Mouse (Mus musculus) bone marrow, adult 2 months (tissue): ENCODE measurements around the gene Plcb1. TPM values are rescaled to one million over a fixed set of nuclear protein-coding genes. Genes with fewer than 3 reads are reported as not detected.
"Not testable (repeated sequence)": the region's sequence is repeated elsewhere in the genome, so short reads cannot be mapped to it uniquely, and the experiment has no call there.

Experiments used
- H3K27ac ChIP-seq: fragments of 200-500 bp; 2 replicates; pipeline ENCODE4 v1.5.1; 2012; ENCODE audit warnings: low read depth, mild to moderate bottlenecking, control low read depth, inconsistent platforms, low read length; ENCODE audit not compliant: control insufficient read depth, poor library complexity, insufficient read depth
- H3K4me1 ChIP-seq: fragments of 200-500 bp; 2 replicates; pipeline ENCODE4 v1.6.1; 2011; ENCODE audit warnings: low read length; ENCODE audit not compliant: control insufficient read depth, insufficient read depth
- H3K4me3 ChIP-seq: fragments of 200-500 bp; replicated peaks from 2 replicates; pipeline ENCODE3; 2011; ENCODE audit warnings: mild to moderate bottlenecking, low read depth, low read length, control low read depth; ENCODE audit not compliant: control insufficient read depth
- CTCF ChIP-seq: fragments of 200-500 bp; IDR thresholded peaks from 2 replicates; pipeline ENCODE4 v1.5.1; 2011; ENCODE audit warnings: low read length, control low read depth; ENCODE audit not compliant: control insufficient read depth, insufficient read depth
- POLR2A ChIP-seq: fragments of 200-500 bp; IDR thresholded peaks from 2 replicates; pipeline ENCODE4 v1.6.1; 2011; ENCODE audit warnings: low read depth, mild to moderate bottlenecking, control low read depth, low read length, borderline replicate concordance; ENCODE audit not compliant: control insufficient read depth
- WGBS: fragments of 180-500 bp; shearing (Covaris S2); methylation state at CpG from one replicate; pipeline ENCODE4 v1.1.7; 2018; 5-methylcytosine and 5-hydroxymethylcytosine counted together
- polyA plus RNA-seq: library from polyadenylated mRNA; stranded (reverse); fragments of >200 nt; gene quantifications from 2 replicates; pipeline ENCODE4 v1.2.4, GENCODE M21; 2011; ENCODE audit warnings: low replicate concordance; ENCODE audit not compliant: missing spikeins, insufficient read depth, insufficient read length

Gene Plcb1
- polyA plus RNA-seq, 1 experiment, result 5.6 TPM

DNA sequence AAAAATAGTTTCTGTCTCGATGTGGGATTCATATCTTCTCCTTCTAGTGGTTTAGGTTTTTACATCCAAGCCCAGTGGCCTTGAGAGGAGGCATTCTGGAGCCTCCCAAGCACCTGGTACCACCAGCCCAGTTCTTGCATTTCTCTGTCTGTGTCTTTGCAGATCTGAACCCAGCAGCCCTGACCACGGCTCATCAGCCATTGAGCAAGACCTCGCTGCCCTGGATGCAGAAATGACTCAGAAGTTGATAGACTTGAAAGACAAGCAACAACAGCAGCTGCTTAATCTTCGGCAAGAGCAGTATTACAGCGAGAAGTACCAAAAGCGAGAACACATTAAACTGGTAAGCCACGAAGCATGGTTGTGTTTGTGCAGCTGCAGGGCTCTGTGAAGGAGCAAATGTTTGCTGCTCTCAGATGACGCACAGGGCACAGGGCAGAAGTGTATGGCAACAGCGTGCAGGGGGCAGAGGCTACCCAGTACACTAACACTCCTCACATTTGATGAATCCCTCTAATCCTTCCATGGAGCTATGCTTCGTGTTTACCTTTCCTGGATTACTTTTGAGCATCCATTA is 584.5 kb downstream of the Plcb1 start:
- Histone ChIP-seq H3K27ac (no peak overlapping the region), H3K4me3 (no peak overlapping the region), H3K4me1 (no peaks in the 10 kb centered on the region)
- TF ChIP-seq POLR2A (no peak), CTCF (no peak)
- WGBS, result 51% methylated on average over 10 of the region's 10 CpGs

DNA sequence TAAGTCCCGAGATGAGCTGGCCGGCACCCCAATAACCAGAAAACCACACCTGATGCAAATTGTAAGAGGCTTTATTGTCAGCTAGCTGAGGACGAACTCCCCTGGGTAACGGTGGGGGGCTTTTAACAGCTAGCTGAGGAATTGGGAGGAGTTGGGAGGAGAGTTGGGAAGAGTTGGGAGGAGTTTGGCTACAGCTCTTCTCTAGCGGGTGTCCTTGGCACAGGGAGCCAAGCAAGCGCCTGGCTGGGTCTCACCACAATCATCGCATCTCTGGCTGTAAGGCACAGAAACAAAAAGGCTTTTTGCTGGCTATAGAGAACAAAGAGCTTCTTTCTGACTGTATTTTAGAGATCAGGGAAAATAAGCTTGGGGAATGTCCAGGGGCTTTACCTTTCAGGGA is 594.9 kb downstream of the Plcb1 start:
- 86% methylated on average over 7 of the region's 7 CpGs for WGBS
- not testable (repeated sequence) for H3K4me1 ChIP-seq, H3K4me3 ChIP-seq, H3K27ac ChIP-seq

DNA sequence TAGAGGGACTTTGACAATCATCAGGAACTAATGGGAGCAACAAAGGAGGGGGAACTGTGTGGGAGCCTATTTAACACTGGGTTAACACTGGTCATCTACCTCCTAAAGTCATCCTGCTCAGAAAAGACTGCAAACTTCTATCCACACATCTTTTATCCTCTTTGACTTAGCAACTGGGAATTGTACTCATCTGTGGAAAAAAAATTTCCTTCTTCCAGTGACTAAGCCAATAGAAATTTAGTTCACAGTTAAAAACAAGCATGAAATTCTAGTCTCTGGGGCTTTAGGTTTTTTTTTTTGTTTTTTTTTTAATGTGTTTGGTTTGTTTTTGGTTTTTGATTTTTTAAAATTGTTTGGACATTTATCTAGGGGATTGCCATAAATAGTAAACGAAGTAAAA is 595.5 kb downstream of the Plcb1 start:
- TF ChIP-seq POLR2A (no peak), CTCF (no peak)
- H3K4me1 ChIP-seq, result no peaks in the 10 kb centered on the region
- 74% methylated on average over 1 of the region's 1 CpGs for WGBS
- H3K4me3 ChIP-seq, result no peak overlapping the region
- H3K27ac ChIP-seq, result no peak overlapping the region

DNA sequence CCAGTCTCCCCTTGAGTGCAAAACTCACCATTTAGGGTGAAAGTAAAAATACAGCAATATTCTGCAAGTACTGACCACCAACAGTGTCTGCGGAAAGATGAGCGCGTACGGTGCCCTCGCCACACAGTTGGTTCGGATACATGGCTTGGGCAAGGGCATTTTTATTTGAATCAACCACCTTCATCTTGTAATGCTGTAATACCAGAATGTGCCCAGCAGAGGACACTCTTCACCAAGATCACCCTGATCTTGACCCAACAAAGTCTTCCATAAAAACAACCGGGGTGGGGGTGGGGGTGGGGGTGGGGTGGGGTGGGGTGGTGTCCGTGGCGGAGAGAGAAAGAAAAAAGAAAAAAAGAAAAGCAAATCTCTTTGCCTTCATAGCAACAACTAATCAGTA is 602.1 kb downstream of the Plcb1 start:
- Histone ChIP-seq H3K4me3 (no peak overlapping the region), H3K27ac (no peak overlapping the region), H3K4me1 (no peaks in the 10 kb centered on the region)
- 66% methylated on average over 9 of the region's 9 CpGs for WGBS
- TF ChIP-seq POLR2A (no peak), CTCF (no peak)

DNA sequence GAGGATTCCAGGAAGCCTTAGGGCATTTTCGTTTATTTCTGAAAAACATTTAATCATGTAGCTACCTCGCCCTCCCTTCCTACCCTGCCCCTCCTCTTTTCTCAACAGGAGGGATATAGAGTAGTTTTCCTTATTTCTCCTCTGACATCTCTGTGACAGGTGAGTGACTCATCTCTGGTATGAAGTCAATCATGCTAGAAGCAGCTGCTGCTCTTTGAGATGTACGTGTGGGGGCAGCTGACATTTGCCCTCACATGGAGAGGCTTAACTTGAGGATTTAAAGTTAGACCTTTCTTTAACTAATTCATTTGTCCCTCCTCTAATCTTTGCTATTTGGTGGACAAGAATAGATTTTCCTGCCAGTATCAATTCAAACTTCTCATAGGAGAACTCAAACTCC is 608.8 kb downstream of the Plcb1 start:
- H3K4me1 ChIP-seq, result no peaks in the 10 kb centered on the region
- no peak overlapping the region for H3K27ac ChIP-seq
- TF ChIP-seq CTCF (no peak), POLR2A (no peak)
- H3K4me3 ChIP-seq, result no peak overlapping the region
- 81% methylated on average over 3 of the region's 3 CpGs for WGBS

DNA sequence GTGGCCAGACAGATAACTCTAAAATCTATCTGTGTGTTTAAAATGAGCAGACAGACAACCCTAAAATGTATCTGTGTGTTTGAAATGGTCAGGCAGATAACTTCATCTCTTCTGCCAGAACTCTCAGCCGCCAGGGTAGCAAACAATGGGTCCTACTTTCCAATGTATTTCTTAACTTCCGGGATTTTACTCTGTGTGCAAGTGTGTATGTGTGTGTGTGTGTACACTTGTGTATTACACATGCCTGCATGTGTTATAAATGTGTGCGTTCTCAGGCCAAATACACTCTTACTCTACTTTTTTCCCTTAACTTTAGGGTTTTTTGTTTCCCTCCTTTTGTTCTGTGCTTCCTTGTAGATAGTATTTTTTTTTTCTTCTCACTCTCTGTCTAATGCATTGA is 610.5 kb downstream of the Plcb1 start:
- Histone ChIP-seq H3K27ac (no peak overlapping the region), H3K4me3 (no peak overlapping the region), H3K4me1 (no peaks in the 10 kb centered on the region)
- TF ChIP-seq POLR2A (no peak), CTCF (no peak)
- 79% methylated on average over 3 of the region's 3 CpGs for WGBS

DNA sequence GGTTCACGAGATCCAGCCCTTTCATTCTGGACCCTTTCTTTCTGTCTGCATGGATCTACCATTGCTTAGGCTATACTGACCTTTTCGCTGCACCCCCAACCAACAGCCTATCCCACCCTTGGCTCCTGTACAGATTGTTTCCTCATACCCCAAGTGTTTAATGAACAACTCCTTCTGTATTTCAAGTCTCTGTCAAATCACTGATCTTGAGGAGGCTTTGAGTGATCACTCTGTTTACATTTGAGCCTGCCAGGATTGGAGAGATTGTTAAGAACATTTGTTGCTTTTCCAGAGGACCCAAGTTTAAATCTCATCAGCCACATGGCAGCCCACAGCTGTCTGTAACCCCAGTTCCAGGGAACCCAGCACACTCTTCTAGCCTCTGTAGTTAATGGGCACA is 612.1 kb downstream of the Plcb1 start:
- 85% methylated on average over 2 of the region's 2 CpGs for WGBS
- TF ChIP-seq CTCF, result no peak
- Histone ChIP-seq H3K4me3 (no peak overlapping the region), H3K4me1 (no peaks in the 10 kb centered on the region), H3K27ac (no peak overlapping the region)

DNA sequence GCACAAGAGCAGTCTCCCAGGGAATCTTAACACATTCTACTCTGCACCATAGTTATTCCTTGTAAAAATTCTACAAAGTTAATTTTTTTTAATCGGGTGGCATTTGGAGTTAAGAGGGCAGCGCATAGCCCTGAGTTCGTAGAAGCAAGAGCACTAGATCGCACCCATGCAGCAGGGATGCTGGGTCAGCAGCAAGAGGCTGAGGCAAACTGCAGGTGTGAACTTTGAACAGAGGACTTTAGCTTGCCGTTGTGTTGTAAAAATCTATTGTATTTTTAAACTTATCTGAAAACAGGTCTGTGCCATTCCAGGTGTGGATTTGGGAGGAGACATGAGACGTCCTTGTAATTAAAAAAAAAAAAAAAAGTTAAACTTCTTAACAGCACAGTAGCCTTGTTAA is 613.9 kb downstream of the Plcb1 start:
- TF ChIP-seq CTCF (no peak), POLR2A (no peak)
- no peak overlapping the region for H3K27ac ChIP-seq
- H3K4me1 ChIP-seq, result no peaks in the 10 kb centered on the region
- whole genome bisulfite sequencing, result 81% methylated on average over 6 of the region's 6 CpGs
- H3K4me3 ChIP-seq, result no peak overlapping the region

DNA sequence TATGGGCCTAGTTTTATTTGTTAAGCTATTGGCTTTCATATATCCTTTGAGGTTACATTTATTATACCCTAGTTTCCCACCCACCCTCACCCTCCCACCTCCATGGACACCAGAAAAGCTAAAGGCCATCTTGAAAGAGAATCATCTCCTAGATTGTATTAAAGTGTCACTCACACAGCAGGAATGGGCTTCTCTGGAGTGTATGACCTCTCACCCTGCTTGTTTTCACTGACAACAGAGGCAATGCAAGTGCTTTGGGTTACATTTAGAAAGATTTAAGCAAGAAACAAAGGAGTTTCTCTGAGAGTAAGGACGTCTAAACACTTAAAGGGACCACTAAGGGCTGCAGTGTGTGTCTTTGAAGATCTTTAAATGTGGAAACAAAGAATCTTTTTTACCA is 617.0 kb downstream of the Plcb1 start:
- Histone ChIP-seq H3K4me1 (no peaks in the 10 kb centered on the region), H3K4me3 (no peak overlapping the region), H3K27ac (no peak overlapping the region)
- 55% methylated on average over 1 of the region's 1 CpGs for WGBS
- TF ChIP-seq CTCF (no peak), POLR2A (no peak)
